Mouse (Mus musculus) liver, embryonic 13.5 days (tissue): Measurements from ENCODE around the gene Ccl7. TPM values are rescaled to one million over a fixed set of nuclear protein-coding genes. Genes with fewer than 3 reads are reported as not detected.

Experiments
- ATAC-seq: fragments of 200-750 bp; cut with Nextera tagmentation; 2 replicates; pipeline ENCODE4 v1.8.0; 2017; ENCODE audit warnings: low read depth, mild to moderate bottlenecking, moderate number of reproducible peaks, moderate library complexity
- DNase-seq: peaks from one replicate; pipeline ENCODE4 v3.0.0; 2022
- H3K27ac ChIP-seq: fragments of 300-500 bp; sonication (generic); 2 replicates; pipeline ENCODE4 v1.5.1; 2015; ENCODE audit warnings: moderate library complexity, mild to moderate bottlenecking, inconsistent platforms
- H3K27me3 ChIP-seq: fragments of 300-500 bp; sonication (generic); 2 replicates; pipeline ENCODE4 v1.6.1; 2015; ENCODE audit warnings: mild to moderate bottlenecking, inconsistent platforms
- H3K36me3 ChIP-seq: fragments of 300-500 bp; sonication (generic); 2 replicates; pipeline ENCODE4 v1.6.1; 2015; ENCODE audit warnings: mild to moderate bottlenecking, inconsistent platforms
- H3K4me1 ChIP-seq: fragments of 300-500 bp; sonication (generic); replicated peaks from 2 replicates; pipeline ENCODE4 v1.6.1; 2015; ENCODE audit warnings: inconsistent platforms
- H3K4me2 ChIP-seq: fragments of 300-500 bp; sonication (generic); 2 replicates; pipeline ENCODE4 v1.6.1; 2015; ENCODE audit warnings: inconsistent platforms, mild to moderate bottlenecking, moderate library complexity
- H3K4me3 ChIP-seq: fragments of 300-500 bp; sonication (generic); replicated peaks from 2 replicates; pipeline ENCODE4 v1.5.1; 2015; ENCODE audit warnings: mild to moderate bottlenecking, inconsistent platforms
- H3K9ac ChIP-seq: fragments of 300-500 bp; sonication (generic); 2 replicates; pipeline ENCODE4 v1.6.1; 2015; ENCODE audit warnings: mild to moderate bottlenecking, inconsistent platforms
- H3K9me3 ChIP-seq: fragments of 300-500 bp; sonication (generic); replicated peaks from 2 replicates; pipeline ENCODE4 v1.6.1; 2016; ENCODE audit warnings: inconsistent platforms
- WGBS: fragments of 180-500 bp; shearing (Covaris S2); methylation state at CpG from one replicate; pipeline ENCODE4 v1.1.7; 2015; ENCODE audit not compliant: insufficient replicate concordance; 5-methylcytosine and 5-hydroxymethylcytosine counted together
- polyA plus RNA-seq: library from polyadenylated mRNA; unstranded; fragments of >200 nt; fragmentation: Nextera tagmentation; extraction: Ambion mirVana; gene quantifications from 2 replicates; pipeline ENCODE4 v1.2.1, GENCODE M21; 2015

The Ccl7 gene
- polyA plus RNA-seq, 1 experiment from 2014 or later: 0.67 TPM

GRCm38 (mm10) chr11:82035857-82036256, 9.7 kb upstream of the Ccl7 start:
- Histone ChIP-seq H3K27ac (no peak overlapping the region), H3K4me1 (no peaks in the 10 kb centered on the region), H3K9ac (no peak overlapping the region), H3K9me3 (no peaks in the 10 kb centered on the region), H3K4me3 (no peak overlapping the region), H3K36me3 (no peaks in the 10 kb centered on the region), H3K27me3 (no peaks in the 10 kb centered on the region), H3K4me2 (no peak overlapping the region)
- DNase-seq (no peak), ATAC-seq (no peak)
- 67% methylated on average over 2 of the region's 2 CpGs for WGBS

- ATAC-seq: no peak
- no peak for DNase-seq
Observed at GRCm38 (mm10) chr11:82038535-82038934, 7.0 kb upstream of the Ccl7 start, which contains the start of gene Gm17268. Gene Gm17268, minus strand, starts transcription at chr11:82038562.

GRCm38 (mm10) chr11:82039132-82039660, 6.3 kb upstream of the Ccl7 start:
- Histone ChIP-seq H3K4me1 (no peaks in the 10 kb centered on the region), H3K27ac (no peak overlapping the region), H3K9me3 (no peaks in the 10 kb centered on the region), H3K9ac (no peak overlapping the region), H3K27me3 (no peaks in the 10 kb centered on the region), H3K4me3 (no peak overlapping the region), H3K4me2 (no peak overlapping the region), H3K36me3 (no peaks in the 10 kb centered on the region)
- 49% methylated on average over 3 of the region's 3 CpGs for whole genome bisulfite sequencing
- no peak for ATAC-seq
- no peak for DNase-seq

More at GRCm38 (mm10) chr11:82038535-82038934, 7.0 kb upstream of the Ccl7 start, which contains the start of gene Gm17268:
- Histone ChIP-seq H3K36me3 (no peaks in the 10 kb centered on the region), H3K9ac (no peak within 1 kb of the TSS), H3K9me3 (no peaks in the 10 kb centered on the region), H3K27me3 (no peaks in the 10 kb centered on the region), H3K27ac (no peak within 1 kb of the TSS), H3K4me1 (no peaks in the 10 kb centered on the region), H3K4me3 (no peak within 1 kb of the TSS), H3K4me2 (no peak within 1 kb of the TSS)
- 19% methylated on average over 2 of the region's 2 CpGs for WGBS

GRCm38 (mm10) chr11:82041671-82042080, 3.8 kb upstream of the Ccl7 start:
- H3K4me2 ChIP-seq: no peak overlapping the region
- no peaks in the 10 kb centered on the region for H3K36me3 ChIP-seq
- DNase-seq (no peak), ATAC-seq (no peak)
- H3K4me3 ChIP-seq: no peak overlapping the region
- H3K27me3 ChIP-seq: no peaks in the 10 kb centered on the region
- H3K9ac ChIP-seq: no peak overlapping the region
- 66% methylated on average over 4 of the region's 4 CpGs for WGBS
- no peak overlapping the region for H3K27ac ChIP-seq
- no peaks in the 10 kb centered on the region for H3K9me3 ChIP-seq
- H3K4me1 ChIP-seq: no peaks in the 10 kb centered on the region

GRCm38 (mm10) chr11:82047746-82048415, 2.4 kb downstream of the Ccl7 start:
- Histone ChIP-seq H3K4me2 (no peak overlapping the region), H3K4me1 (no peaks in the 10 kb centered on the region), H3K9ac (no peak overlapping the region), H3K9me3 (no peaks in the 10 kb centered on the region), H3K27ac (no peak overlapping the region), H3K4me3 (no peak overlapping the region), H3K36me3 (no peaks in the 10 kb centered on the region), H3K27me3 (no peaks in the 10 kb centered on the region)
- ATAC-seq: no peak
- 23% methylated on average over 6 of the region's 6 CpGs for WGBS
- no peak for DNase-seq

DNA sequence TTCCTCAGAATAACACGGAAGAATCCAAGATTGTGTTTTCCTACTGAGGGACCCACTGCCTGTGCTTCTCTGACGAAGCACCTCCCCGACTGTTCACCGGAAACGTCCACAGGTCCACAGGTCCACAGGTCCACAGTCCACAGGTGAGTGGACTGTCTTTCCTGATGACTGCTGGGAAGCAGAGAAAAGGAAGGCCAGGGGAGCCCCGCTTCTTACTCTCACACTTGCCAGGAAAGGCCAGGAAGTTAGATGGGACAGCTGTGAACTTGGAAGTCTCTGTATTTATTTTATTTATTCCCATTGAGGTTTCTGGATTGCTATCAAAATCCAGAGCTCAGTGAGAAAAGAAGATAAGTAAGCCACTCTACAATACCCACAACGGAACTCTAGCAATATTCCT, 8.3 kb downstream of the Ccl7 start:
- H3K36me3 ChIP-seq: no peaks in the 10 kb centered on the region
- no peaks in the 10 kb centered on the region for H3K9me3 ChIP-seq
- no peak overlapping the region for H3K4me2 ChIP-seq
- H3K27ac ChIP-seq: no peak overlapping the region
- WGBS: 59% methylated on average over 7 of the region's 7 CpGs
- DNase-seq (no peak), ATAC-seq (no peak)
- no peaks in the 10 kb centered on the region for H3K27me3 ChIP-seq
- H3K9ac ChIP-seq: no peak overlapping the region
- no peaks in the 10 kb centered on the region for H3K4me1 ChIP-seq
- H3K4me3 ChIP-seq: no peak overlapping the region

GRCm38 (mm10) chr11:82057646-82058045, 12.1 kb downstream of the Ccl7 start, which contains the start of gene Ccl11:
Gene Ccl11, plus strand, starts transcription at chr11:82057823.
- DNase-seq: no peak
- no peaks in the 10 kb centered on the region for H3K27me3 ChIP-seq
- no peaks in the 10 kb centered on the region for H3K4me1 ChIP-seq
- H3K4me2 ChIP-seq: no peak within 1 kb of the TSS
- H3K9me3 ChIP-seq: no peaks in the 10 kb centered on the region
- H3K9ac ChIP-seq: no peak within 1 kb of the TSS
- no peak within 1 kb of the TSS for H3K27ac ChIP-seq
- H3K4me3 ChIP-seq: no peak within 1 kb of the TSS
- ATAC-seq: no peak
- H3K36me3 ChIP-seq: no peaks in the 10 kb centered on the region
- WGBS: 61% methylated on average over 6 of the region's 6 CpGs

- no peaks in the 10 kb centered on the region for H3K4me1 ChIP-seq
- no peaks in the 10 kb centered on the region for H3K36me3 ChIP-seq
- H3K9ac ChIP-seq: no peak overlapping the region
- 53% methylated on average over 3 of the region's 3 CpGs for WGBS
- no peaks in the 10 kb centered on the region for H3K27me3 ChIP-seq
- no peak overlapping the region for H3K4me2 ChIP-seq
- no peak overlapping the region for H3K4me3 ChIP-seq
- H3K27ac ChIP-seq: no peak overlapping the region
- H3K9me3 ChIP-seq: no peaks in the 10 kb centered on the region
- ATAC-seq (no peak), DNase-seq (no peak)
Observed at GRCm38 (mm10) chr11:82062226-82062625, 16.7 kb downstream of the Ccl7 start.

- H3K27ac ChIP-seq: no peak overlapping the region
- H3K27me3 ChIP-seq: no peaks in the 10 kb centered on the region
- no peaks in the 10 kb centered on the region for H3K36me3 ChIP-seq
- no peaks in the 10 kb centered on the region for H3K9me3 ChIP-seq
- 52% methylated on average over 2 of the region's 2 CpGs for WGBS
- no peak for DNase-seq
- no peak overlapping the region for H3K9ac ChIP-seq
- H3K4me3 ChIP-seq: no peak overlapping the region
- no peak for ATAC-seq
- H3K4me2 ChIP-seq: no peak overlapping the region
- H3K4me1 ChIP-seq: no peaks in the 10 kb centered on the region
Observed at GRCm38 (mm10) chr11:82063454-82063853, 17.9 kb downstream of the Ccl7 start.

GRCm38 (mm10) chr11:82066953-82067571, 21.6 kb downstream of the Ccl7 start:
- no peak overlapping the region for H3K27ac ChIP-seq
- DNase-seq (no peak), ATAC-seq (no peak)
- H3K4me1 ChIP-seq: no peaks in the 10 kb centered on the region
- H3K9ac ChIP-seq: no peak overlapping the region
- WGBS: 67% methylated on average over 7 of the region's 7 CpGs
- H3K4me3 ChIP-seq: no peak overlapping the region
- no peak overlapping the region for H3K4me2 ChIP-seq
- H3K36me3 ChIP-seq: no peaks in the 10 kb centered on the region
- no peaks in the 10 kb centered on the region for H3K27me3 ChIP-seq
- no peaks in the 10 kb centered on the region for H3K9me3 ChIP-seq

DNA sequence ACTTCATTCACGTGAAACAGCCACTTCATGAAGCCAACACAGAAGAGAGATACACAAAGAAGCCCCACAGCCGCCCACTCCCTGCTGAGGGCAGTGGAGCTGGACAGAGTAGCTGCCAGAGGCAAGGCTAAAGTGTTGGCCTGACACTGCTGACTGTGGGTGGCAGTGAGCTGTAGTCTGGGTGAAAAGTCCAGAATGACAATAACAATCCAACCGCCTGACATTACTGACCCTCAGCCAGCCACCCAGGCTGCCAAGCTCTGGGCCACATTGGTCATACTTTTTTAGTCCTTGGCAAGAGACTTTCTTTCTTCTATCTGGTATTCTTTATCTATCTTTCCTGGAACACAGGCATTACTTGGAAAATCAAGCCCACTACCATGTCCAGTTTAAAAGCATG, 25.6 kb downstream of the Ccl7 start:
- ATAC-seq: no peak
- H3K27me3 ChIP-seq: no peaks in the 10 kb centered on the region
- H3K4me3 ChIP-seq: no peak overlapping the region
- H3K36me3 ChIP-seq: no peaks in the 10 kb centered on the region
- H3K4me2 ChIP-seq: no peak overlapping the region
- 48% methylated on average over 3 of the region's 3 CpGs for whole genome bisulfite sequencing
- H3K9ac ChIP-seq: no peak overlapping the region
- no peaks in the 10 kb centered on the region for H3K9me3 ChIP-seq
- no peak for DNase-seq
- no peak overlapping the region for H3K27ac ChIP-seq
- H3K4me1 ChIP-seq: no peaks in the 10 kb centered on the region

- Histone ChIP-seq H3K4me1 (no peaks in the 10 kb centered on the region), H3K27me3 (no peaks in the 10 kb centered on the region), H3K9ac (no peak overlapping the region), H3K9me3 (no peaks in the 10 kb centered on the region), H3K4me2 (no peak overlapping the region), H3K36me3 (no peaks in the 10 kb centered on the region), H3K4me3 (no peak overlapping the region), H3K27ac (no peak overlapping the region)
- DNase-seq (no peak), ATAC-seq (no peak)
- 50% methylated on average over 1 of the region's 1 CpGs for WGBS
Observed at GRCm38 (mm10) chr11:82072374-82072773, 26.9 kb downstream of the Ccl7 start.
